ENCODE assay signal across 9 mouse cellular contexts in genomic region chr11:51534314-51534713, GRCm38 (mm10). TPM values are rescaled to one million over a fixed set of nuclear protein-coding genes. Genes with fewer than 3 reads are reported as not detected.
DNase-seq lines count a peak whose midpoint lies in the region; ATAC-seq and TF ChIP-seq lines count a peak whose summit lies in the region.
"Had no signal": no experiment of that assay in that cellular context is flagged by ENCODE, and none has a peak within 500 bp of the region (broad histone marks: within the 10 kb centered on the region; RNA-seq: fewer than 3 reads in every experiment).

No protein-coding gene starts in this region.

- DNase-seq in kidney, adult 11 months: peak; percentile 17
- peak; percentile 35 to 74 for DNase-seq in adrenal gland, adult 18-20 months (ENCODE audit: low spot score in 2 of 2)
- DNase-seq in embryonic facial prominence, embryonic 11.5 days (ENCODE audit: low spot score): peak; percentile 85
- peak; percentile 36 to 69 for DNase-seq in layer of hippocampus, postnatal 25 days (ENCODE audit: extremely low spot score in 1 of 2, low spot score in 1 of 2)
- peak; percentile 49 to 66 for DNase-seq in right cerebral cortex, postnatal 10 days (ENCODE audit: low spot score in 2 of 2)
- DNase-seq in ovary, postnatal 36 days (ENCODE audit: low spot score): no peak

- H3K27ac ChIP-seq in kidney, embryonic 16.5 days (ENCODE audit: low read length): no peak overlapping the region
- no peak overlapping the region for H3K27ac ChIP-seq in embryonic facial prominence, embryonic 11.5 days (replicated peaks; ENCODE audit: low read depth, low read length)

- H3K4me3 ChIP-seq in kidney, embryonic 16.5 days (ENCODE audit: low read length): no peak overlapping the region
- no peak overlapping the region for H3K4me3 ChIP-seq in E14TG2a.4 (replicated peaks; ENCODE audit: low read length)
- no peak overlapping the region for H3K4me3 ChIP-seq in embryonic facial prominence, embryonic 11.5 days (ENCODE audit: low read depth, low read length)
- H3K4me3 ChIP-seq: megakaryocyte, embryonic 14.5 days had no signal

- H3K27me3 ChIP-seq in kidney, embryonic 16.5 days (ENCODE audit: insufficient read depth, low read length): no peaks in the 10 kb centered on the region
- no peaks in the 10 kb centered on the region; the same call in none of the 2 replicates for H3K27me3 ChIP-seq in E14TG2a.4 (ENCODE audit: insufficient read depth, low read length)
- no peaks in the 10 kb centered on the region for H3K27me3 ChIP-seq in embryonic facial prominence, embryonic 11.5 days (ENCODE audit: control insufficient read depth, insufficient read depth, low read length)

- H3K4me1 ChIP-seq in kidney, embryonic 16.5 days (ENCODE audit: insufficient read depth, low read length): no peaks in the 10 kb centered on the region
- peaks cover 17% of the 10 kb centered on the region for H3K4me1 ChIP-seq in E14TG2a.4 (replicated peaks; ENCODE audit: low read depth, low read length)
- peaks cover 7% of the 10 kb centered on the region for H3K4me1 ChIP-seq in embryonic facial prominence, embryonic 11.5 days (ENCODE audit: control insufficient read depth, insufficient read depth, low read length)

- H3K9me3 ChIP-seq in kidney, embryonic 16.5 days (ENCODE audit: low read length): no peaks in the 10 kb centered on the region
- no peaks in the 10 kb centered on the region for H3K9me3 ChIP-seq in E14TG2a.4 (ENCODE audit: low read length)
- H3K9me3 ChIP-seq in embryonic facial prominence, embryonic 11.5 days (replicated peaks; ENCODE audit: control insufficient read depth, low read length): no peaks in the 10 kb centered on the region
- H3K9me3 ChIP-seq: megakaryocyte, embryonic 14.5 days had no signal

- peak; percentile 95 for TF ChIP-seq CTCF in E14TG2a.4 (conservative IDR thresholded peaks at IDR 0.05; ENCODE audit: low read length)

- H3K4me2 ChIP-seq in kidney, embryonic 16.5 days (replicated peaks; ENCODE audit: low read depth, low read length): no peak overlapping the region
- H3K4me2 ChIP-seq in embryonic facial prominence, embryonic 11.5 days (ENCODE audit: low read depth, low read length): no peak overlapping the region

- WGBS in kidney, embryonic 16.5 days: 28% methylated on average over 2 of the region's 2 CpGs
- WGBS in embryonic facial prominence, embryonic 11.5 days: 29% methylated on average over 2 of the region's 2 CpGs

- H3K36me3 ChIP-seq in kidney, embryonic 16.5 days (ENCODE audit: insufficient read depth, low read length): no peaks in the 10 kb centered on the region
- H3K36me3 ChIP-seq in E14TG2a.4 (ENCODE audit: insufficient read depth, low read length): no peaks in the 10 kb centered on the region
- no peaks in the 10 kb centered on the region for H3K36me3 ChIP-seq in embryonic facial prominence, embryonic 11.5 days (replicated peaks; ENCODE audit: control insufficient read depth, insufficient read depth, low read depth, low read length)

- ATAC-seq in kidney, embryonic 16.5 days (ENCODE audit: low FRiP score, low TSS enrichment): no peak
- no peak for ATAC-seq in embryonic facial prominence, embryonic 11.5 days (replicated peaks; ENCODE audit: insufficient number of reproducible peaks, low FRiP score, low TSS enrichment, low read depth)

- H3K9ac ChIP-seq in kidney, embryonic 16.5 days (replicated peaks; ENCODE audit: low read length): no peak overlapping the region
- no peak overlapping the region for H3K9ac ChIP-seq in embryonic facial prominence, embryonic 11.5 days (replicated peaks; ENCODE audit: low read length)

RNA-seq across cellular contexts. Expression of gene Phykpl, which starts 50.2 kb away (rescaled TPM):
- polyA plus RNA-seq in kidney, embryonic 16.5 days (2015; fragmentation: Nextera tagmentation; extraction: Ambion mirVana): 25.0 and 26.2 TPM in 2 replicates
- total RNA-seq in adrenal gland, adult 18-20 months (2021): 10 to 100 TPM; 20.9 to 24.6 TPM
- 8.7 and 10.2 TPM in 2 replicates for polyA plus RNA-seq in embryonic facial prominence, embryonic 11.5 days (2014; fragmentation: Nextera tagmentation; extraction: Ambion mirVana)
- total RNA-seq in layer of hippocampus, postnatal 25 days (2021): 1 to 10 TPM; 5.6 to 8.1 TPM
